Mouse (Mus musculus): ENCODE data around the gene Golga2. TPM values are rescaled to one million over a fixed set of nuclear protein-coding genes. Genes with fewer than 3 reads are reported as not detected.

Gene Golga2
- polyA plus RNA-seq, 1 experiment from 2014 or later, result 7.0 TPM

- 41% methylated on average over 6 of the region's 6 CpGs for WGBS (ENCODE audit: insufficient replicate concordance)
- DNase-seq, result no peak
- TF ChIP-seq EP300 (IDR thresholded peaks at IDR 0.05; ENCODE audit: low read depth) (no peak), CTCF (IDR thresholded peaks at IDR 0.05; ENCODE audit: low read depth) (no peak)
Measured at GRCm38 (mm10) chr2:32258887-32259533, 28.2 kb upstream of the Golga2 start.

GRCm38 (mm10) chr2:32259657-32260417 lies 27.3 kb upstream of the Golga2 start, which contains the start of gene Uck1:
TSS of gene Uck1 (minus strand) at chr2:32260159.
- Histone ChIP-seq H3K36me3 (replicated peaks; ENCODE audit: insufficient read depth, low read length) (peaks cover 14% of the 10 kb centered on the region), H3K4me3 (ENCODE audit: low read depth, low read length) (peak within 1 kb of the TSS; percentile 95), H3K27ac (ENCODE audit: low read depth) (peak within 1 kb of the TSS; percentile 81), H3K9me3 (ENCODE audit: low read length) (no peaks in the 10 kb centered on the region), H3K4me2 (ENCODE audit: low read depth, low read length) (peak within 1 kb of the TSS; percentile 85), H3K27me3 (ENCODE audit: insufficient read depth, low read length) (no peaks in the 10 kb centered on the region), H3K4me1 (ENCODE audit: insufficient read depth) (peaks cover 16% of the 10 kb centered on the region), H3K9ac (replicated peaks) (peak within 1 kb of the TSS; percentile 90)
- DNase-seq (peak; percentile 92), ATAC-seq (peak; percentile 91)
- TF ChIP-seq CTCF (IDR thresholded peaks at IDR 0.05; ENCODE audit: low read depth) (no peak), EP300 (IDR thresholded peaks at IDR 0.05; ENCODE audit: low read depth) (no peak)
- WGBS (ENCODE audit: insufficient replicate concordance), result 1% methylated on average over 58 of the region's 59 CpGs

More at GRCm38 (mm10) chr2:32258887-32259533, 28.2 kb upstream of the Golga2 start:
- peak overlapping the region; percentile 90 for H3K9ac ChIP-seq (replicated peaks)
- no peak for ATAC-seq
- no peaks in the 10 kb centered on the region for H3K27me3 ChIP-seq (ENCODE audit: insufficient read depth, low read length)
- peaks cover 16% of the 10 kb centered on the region for H3K4me1 ChIP-seq (ENCODE audit: insufficient read depth)
- H3K4me2 ChIP-seq (ENCODE audit: low read depth, low read length), result peak overlapping the region; percentile 85
- H3K4me3 ChIP-seq (ENCODE audit: low read depth, low read length), result peak overlapping the region; percentile 95
- peaks cover 20% of the 10 kb centered on the region for H3K36me3 ChIP-seq (replicated peaks; ENCODE audit: insufficient read depth, low read length)
- H3K9me3 ChIP-seq (ENCODE audit: low read length), result no peaks in the 10 kb centered on the region
- peak overlapping the region; percentile 81 for H3K27ac ChIP-seq (ENCODE audit: low read depth)

GRCm38 (mm10) chr2:32260635-32261034 lies 26.5 kb upstream of the Golga2 start:
- H3K27ac ChIP-seq (ENCODE audit: low read depth), result peak overlapping the region; percentile 81; the same call in 1 of the 2 replicates
- peak overlapping the region; percentile 90; the same call in 1 of the 2 replicates for H3K9ac ChIP-seq (replicated peaks)

GRCm38 (mm10) chr2:32275823-32276222 lies 11.4 kb upstream of the Golga2 start:
- peak; percentile 61; the same call in 1 of the 2 replicates for ATAC-seq
- no peaks in the 10 kb centered on the region for H3K27me3 ChIP-seq (ENCODE audit: insufficient read depth, low read length)
- WGBS (ENCODE audit: insufficient replicate concordance), result 54% methylated on average over 3 of the region's 3 CpGs

More at GRCm38 (mm10) chr2:32260635-32261034, 26.5 kb upstream of the Golga2 start:
- no peak for TF ChIP-seq EP300 (IDR thresholded peaks at IDR 0.05; ENCODE audit: low read depth)
- TF ChIP-seq CTCF (IDR thresholded peaks at IDR 0.05; ENCODE audit: low read depth), result peak; percentile 67
- H3K4me2 ChIP-seq (ENCODE audit: low read depth, low read length), result peak overlapping the region; percentile 85
- 23% methylated on average over 4 of the region's 4 CpGs for WGBS (ENCODE audit: insufficient replicate concordance)
- no peaks in the 10 kb centered on the region for H3K9me3 ChIP-seq (ENCODE audit: low read length)
- H3K4me1 ChIP-seq (ENCODE audit: insufficient read depth), result peaks cover 16% of the 10 kb centered on the region
- peaks cover 14% of the 10 kb centered on the region for H3K36me3 ChIP-seq (replicated peaks; ENCODE audit: insufficient read depth, low read length)
- ATAC-seq, result no peak
- H3K27me3 ChIP-seq (ENCODE audit: insufficient read depth, low read length), result no peaks in the 10 kb centered on the region
- peak; percentile 77 for DNase-seq
- H3K4me3 ChIP-seq (ENCODE audit: low read depth, low read length), result no peak overlapping the region

GRCm38 (mm10) chr2:32282289-32282688 lies 4.9 kb upstream of the Golga2 start:
- H3K36me3 ChIP-seq (replicated peaks; ENCODE audit: insufficient read depth, low read length), result peaks cover 44% of the 10 kb centered on the region
- H3K27me3 ChIP-seq (ENCODE audit: insufficient read depth, low read length), result no peaks in the 10 kb centered on the region
- DNase-seq (no peak), ATAC-seq (no peak)
- no peak overlapping the region for H3K4me3 ChIP-seq (ENCODE audit: low read depth, low read length)
- 46% methylated on average over 2 of the region's 2 CpGs for WGBS (ENCODE audit: insufficient replicate concordance)
- no peak overlapping the region for H3K4me2 ChIP-seq (ENCODE audit: low read depth, low read length)
- H3K9ac ChIP-seq (replicated peaks), result no peak overlapping the region
- peaks cover 11% of the 10 kb centered on the region for H3K4me1 ChIP-seq (ENCODE audit: insufficient read depth)
- peak overlapping the region; percentile 26; the same call in 1 of the 2 replicates for H3K27ac ChIP-seq (ENCODE audit: low read depth)
- TF ChIP-seq CTCF (IDR thresholded peaks at IDR 0.05; ENCODE audit: low read depth) (no peak), EP300 (IDR thresholded peaks at IDR 0.05; ENCODE audit: low read depth) (no peak)
- H3K9me3 ChIP-seq (ENCODE audit: low read length), result no peaks in the 10 kb centered on the region

More at GRCm38 (mm10) chr2:32275823-32276222, 11.4 kb upstream of the Golga2 start:
- no peak overlapping the region for H3K4me3 ChIP-seq (ENCODE audit: low read depth, low read length)
- no peak overlapping the region for H3K4me2 ChIP-seq (ENCODE audit: low read depth, low read length)
- H3K36me3 ChIP-seq (replicated peaks; ENCODE audit: insufficient read depth, low read length), result peaks cover 27% of the 10 kb centered on the region
- no peak for DNase-seq
- H3K9ac ChIP-seq (replicated peaks), result no peak overlapping the region
- H3K4me1 ChIP-seq (ENCODE audit: insufficient read depth), result no peaks in the 10 kb centered on the region
- H3K27ac ChIP-seq (ENCODE audit: low read depth), result no peak overlapping the region
- TF ChIP-seq EP300 (IDR thresholded peaks at IDR 0.05; ENCODE audit: low read depth) (no peak), CTCF (IDR thresholded peaks at IDR 0.05; ENCODE audit: low read depth) (peak; percentile 37; the same call in 1 of the 2 replicates)
- no peaks in the 10 kb centered on the region for H3K9me3 ChIP-seq (ENCODE audit: low read length)

GRCm38 (mm10) chr2:32282727-32283126 lies 4.5 kb upstream of the Golga2 start:
- no peak overlapping the region for H3K9ac ChIP-seq (replicated peaks)
- no peaks in the 10 kb centered on the region for H3K27me3 ChIP-seq (ENCODE audit: insufficient read depth, low read length)
- DNase-seq, result peak; percentile 71
- WGBS (ENCODE audit: insufficient replicate concordance), result 62% methylated on average over 1 of the region's 1 CpGs
- peaks cover 40% of the 10 kb centered on the region for H3K36me3 ChIP-seq (replicated peaks; ENCODE audit: insufficient read depth, low read length)
- H3K9me3 ChIP-seq (ENCODE audit: low read length), result no peaks in the 10 kb centered on the region
- no peak overlapping the region for H3K4me2 ChIP-seq (ENCODE audit: low read depth, low read length)
- peak overlapping the region; percentile 26; the same call in 1 of the 2 replicates for H3K27ac ChIP-seq (ENCODE audit: low read depth)
- TF ChIP-seq EP300 (IDR thresholded peaks at IDR 0.05; ENCODE audit: low read depth), result no peak
- peak; percentile 91 for TF ChIP-seq CTCF (IDR thresholded peaks at IDR 0.05; ENCODE audit: low read depth)
- H3K4me3 ChIP-seq (ENCODE audit: low read depth, low read length), result no peak overlapping the region
- peaks cover 11% of the 10 kb centered on the region for H3K4me1 ChIP-seq (ENCODE audit: insufficient read depth)
- ATAC-seq, result peak; percentile 79

Data from liver, postnatal 0 days (tissue).